Mouse (Mus musculus) C2C12 (cell line): ENCODE measurements at regions not wholly inside any gene's neighbourhood (a gene's known extent, or its start where the extent isn't known, plus 50 kb on each side); places are given as distances from the start of the nearest gene placed in this dataset.

ENCODE experiments used
- CEBPB ChIP-seq: IDR thresholded peaks from one replicate; pipeline ENCODE4 v1.6.1; 2011; ENCODE audit warnings: low read depth, mild to moderate bottlenecking, control low read depth, moderate library complexity
- CTCF ChIP-seq: IDR thresholded peaks from one replicate; pipeline ENCODE4 v1.5.1; 2011; ENCODE audit not compliant: control insufficient read depth, insufficient read depth, insufficient read length
- MAX ChIP-seq: IDR thresholded peaks from one replicate; pipeline ENCODE4 v1.6.1; 2011; ENCODE audit warnings: mild to moderate bottlenecking, control low read depth
- USF1 ChIP-seq: IDR thresholded peaks from one replicate; pipeline ENCODE4 v1.6.1; 2011; ENCODE audit warnings: low read depth, mild to moderate bottlenecking, control low read depth, moderate library complexity

DNA sequence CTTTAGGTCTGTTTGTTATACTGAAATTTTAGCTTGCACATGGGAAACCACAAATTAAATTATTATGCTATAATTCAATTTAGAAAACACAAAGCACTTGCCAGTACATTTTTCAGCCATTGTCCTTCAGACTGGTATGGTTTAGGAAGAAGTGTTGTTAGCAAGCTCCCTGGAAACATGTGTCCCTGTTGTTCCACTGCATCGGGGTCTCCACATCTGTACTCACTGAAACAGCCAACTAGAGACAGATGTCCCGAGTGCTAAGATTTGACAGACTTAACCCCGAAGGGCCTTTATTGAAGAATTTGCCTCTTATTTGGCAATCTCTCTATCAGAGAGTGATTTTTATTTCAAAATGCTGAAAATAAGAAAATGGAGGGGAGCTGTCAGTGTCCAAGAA, 362.6 kb downstream of the Rfpl4b start:
- TF ChIP-seq MAX: no peak
- TF ChIP-seq CTCF: no peak
- TF ChIP-seq CEBPB: no peak
- TF ChIP-seq USF1: no peak
